Mouse (Mus musculus): ENCODE results near the gene Tmem30a. TPM values are rescaled to one million over a fixed set of nuclear protein-coding genes. Genes with fewer than 3 reads are reported as not detected.

Gene Tmem30a
- total RNA-seq, 2 experiments from 2014 or later, result 57.2 to 63.7 TPM

- no peak for ATAC-seq (replicated peaks; ENCODE audit: low FRiP score, poor library complexity, severe bottlenecking)
Measured at GRCm38 (mm10) chr9:79796461-79797135, 3.3 kb upstream of the Tmem30a start.

- ATAC-seq (replicated peaks; ENCODE audit: low FRiP score, poor library complexity, severe bottlenecking), result no peak
Measured at GRCm38 (mm10) chr9:79795076-79795475, 1.8 kb upstream of the Tmem30a start.

GRCm38 (mm10) chr9:79785794-79786085 is 7.6 kb downstream of the Tmem30a start:
- ATAC-seq (replicated peaks; ENCODE audit: low FRiP score, poor library complexity, severe bottlenecking), result no peak

- ATAC-seq (replicated peaks; ENCODE audit: low FRiP score, poor library complexity, severe bottlenecking), result no peak
Measured at GRCm38 (mm10) chr9:79784934-79785793, 8.1 kb downstream of the Tmem30a start.

DNA sequence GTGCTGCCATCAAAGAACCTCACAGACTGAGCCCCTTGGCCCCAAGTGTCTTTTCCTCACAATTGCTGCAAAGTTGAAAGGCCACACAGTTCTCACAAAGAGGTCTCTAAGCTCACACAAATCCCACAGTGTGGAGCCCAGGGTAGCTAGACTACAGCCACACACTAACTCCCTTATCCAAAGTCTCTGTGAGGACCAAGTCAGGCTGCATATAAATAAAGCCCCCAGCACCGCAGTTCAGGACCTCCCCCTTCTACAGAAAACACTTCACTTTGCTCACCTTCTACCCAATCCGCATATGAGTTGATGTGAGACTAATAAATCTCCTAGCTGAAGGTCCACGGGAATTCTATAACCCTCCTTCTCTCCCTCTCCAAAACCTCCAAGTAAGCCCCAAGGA is 8.9 kb downstream of the Tmem30a start:
- no peak for ATAC-seq (replicated peaks; ENCODE audit: low FRiP score, poor library complexity, severe bottlenecking)

DNA sequence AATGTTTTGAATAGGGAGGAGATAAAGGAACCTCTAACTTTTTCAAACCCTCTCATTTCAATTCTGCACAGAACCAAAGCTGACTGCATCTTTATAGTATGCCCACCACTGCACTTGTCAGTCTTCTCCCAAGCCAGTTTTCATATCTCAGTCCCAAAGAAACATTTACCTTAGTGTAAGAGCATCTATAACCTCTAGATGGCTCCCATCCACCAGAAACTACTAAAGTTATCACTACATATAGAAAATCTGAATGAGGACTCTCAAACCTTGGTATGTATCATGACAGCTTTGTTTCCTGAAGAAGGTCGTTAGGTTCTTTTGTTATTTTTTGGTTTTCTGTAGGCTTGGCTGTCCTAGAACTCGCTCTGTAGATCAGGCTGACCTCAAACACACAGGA is 14.0 kb downstream of the Tmem30a start:
- ATAC-seq (replicated peaks; ENCODE audit: low FRiP score, poor library complexity, severe bottlenecking), result no peak

- no peak for ATAC-seq (replicated peaks; ENCODE audit: low FRiP score, poor library complexity, severe bottlenecking)
Measured at GRCm38 (mm10) chr9:79766991-79767545, 26.2 kb downstream of the Tmem30a start.

DNA sequence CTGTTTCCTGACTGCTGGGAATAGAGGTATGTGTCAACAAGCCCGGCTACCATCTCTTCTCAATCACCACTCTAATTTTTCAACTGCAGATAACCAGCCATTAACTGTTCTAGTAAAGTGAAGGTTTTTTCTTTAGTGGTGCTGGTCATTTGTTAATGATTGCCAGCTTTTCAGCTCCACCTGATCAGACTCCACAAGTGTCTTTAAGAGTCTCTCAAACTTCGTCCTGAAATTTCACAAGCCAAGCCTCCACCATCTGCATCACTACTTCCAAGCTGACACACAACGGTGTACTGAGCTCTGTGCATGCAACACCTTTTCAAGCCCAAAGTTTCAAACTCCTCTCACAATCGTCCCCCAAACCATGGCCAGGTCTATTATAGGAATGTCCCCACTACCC is 28.0 kb downstream of the Tmem30a start:
- ATAC-seq (replicated peaks; ENCODE audit: low FRiP score, poor library complexity, severe bottlenecking), result no peak

DNA sequence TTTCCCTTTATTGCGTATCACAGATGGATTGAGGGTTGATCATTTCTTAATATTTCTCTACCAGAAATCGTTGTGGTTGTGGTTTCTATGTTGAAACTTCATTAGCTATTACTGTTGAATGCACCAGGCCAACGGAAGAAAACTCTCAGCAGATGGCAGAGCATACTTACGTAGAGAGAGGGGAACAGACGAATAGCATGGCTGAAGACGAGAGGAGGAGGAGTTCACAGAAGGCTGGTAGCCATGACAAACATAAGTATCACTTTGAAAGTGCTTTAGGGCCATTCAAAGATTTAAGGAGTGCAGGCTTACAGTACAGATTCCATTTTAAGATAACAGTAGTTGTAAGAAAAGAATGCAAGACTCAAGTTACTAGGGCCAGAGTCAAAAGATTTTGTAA is 30.8 kb downstream of the Tmem30a start:
- no peak for ATAC-seq (replicated peaks; ENCODE audit: low FRiP score, poor library complexity, severe bottlenecking)

GRCm38 (mm10) chr9:79760076-79760475 is 33.2 kb downstream of the Tmem30a start:
- peak; percentile 46 for ATAC-seq (replicated peaks; ENCODE audit: low FRiP score, poor library complexity, severe bottlenecking)

GRCm38 (mm10) chr9:79759385-79760005 is 33.8 kb downstream of the Tmem30a start, which contains the start of gene Cox7a2:
Gene Cox7a2, minus strand, starts transcription at chr9:79759878.
- ATAC-seq (replicated peaks; ENCODE audit: low FRiP score, poor library complexity, severe bottlenecking), result peak; percentile 99

DNA sequence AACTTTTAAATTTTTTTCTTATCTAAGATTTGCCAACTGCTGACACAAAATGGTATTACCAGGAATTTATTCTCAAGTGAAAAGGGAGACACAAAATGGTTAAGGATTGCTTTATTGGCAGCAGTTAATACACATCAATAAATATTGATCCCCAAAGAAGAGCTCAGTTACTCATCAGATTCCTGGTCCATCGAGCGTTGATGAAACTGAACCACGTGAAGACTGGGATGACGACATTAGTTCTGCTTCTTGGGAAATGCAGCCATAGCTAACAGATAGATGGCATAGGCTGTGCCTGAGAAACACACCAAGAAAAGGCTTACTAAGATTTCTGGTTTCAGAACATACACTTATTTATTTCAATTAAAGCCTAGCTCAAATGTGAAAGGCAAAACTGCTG is 38.0 kb downstream of the Tmem30a start:
- ATAC-seq (replicated peaks; ENCODE audit: low FRiP score, poor library complexity, severe bottlenecking), result no peak

GRCm38 (mm10) chr9:79751846-79752245 is 41.5 kb downstream of the Tmem30a start:
- ATAC-seq (replicated peaks; ENCODE audit: low FRiP score, poor library complexity, severe bottlenecking), result no peak

GRCm38 (mm10) chr9:79750709-79751108 is 42.6 kb downstream of the Tmem30a start:
- ATAC-seq (replicated peaks; ENCODE audit: low FRiP score, poor library complexity, severe bottlenecking), result no peak

- no peak for ATAC-seq (replicated peaks; ENCODE audit: low FRiP score, poor library complexity, severe bottlenecking)
Measured at GRCm38 (mm10) chr9:79745036-79745435, 48.3 kb downstream of the Tmem30a start.

- no peak for ATAC-seq (replicated peaks; ENCODE audit: low FRiP score, poor library complexity, severe bottlenecking)
Measured at GRCm38 (mm10) chr9:79735608-79736007, 57.7 kb downstream of the Tmem30a start.

GRCm38 (mm10) chr9:79730301-79730700 is 63.0 kb downstream of the Tmem30a start:
- ATAC-seq (replicated peaks; ENCODE audit: low FRiP score, poor library complexity, severe bottlenecking), result no peak

DNA sequence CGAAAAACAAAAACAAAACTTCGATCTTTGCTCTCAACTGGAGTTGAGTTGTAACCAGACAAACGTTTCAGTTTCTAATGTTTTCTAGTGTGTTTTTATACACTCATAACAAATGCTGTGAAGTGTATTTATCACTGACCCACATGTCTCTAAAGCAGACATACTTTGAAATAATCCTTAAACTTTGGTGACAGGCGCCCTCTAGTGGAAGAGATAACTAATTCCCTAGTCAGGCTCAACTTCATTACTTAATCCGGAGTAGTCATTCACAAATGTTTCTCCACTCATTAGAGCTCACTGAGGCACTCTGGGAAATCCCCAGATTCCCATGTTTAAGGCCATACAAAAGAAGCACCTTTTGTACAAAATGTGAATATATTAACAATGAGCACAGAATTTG is 70.2 kb downstream of the Tmem30a start:
- no peak for ATAC-seq (replicated peaks; ENCODE audit: low FRiP score, poor library complexity, severe bottlenecking)

GRCm38 (mm10) chr9:79721056-79721455 is 72.3 kb downstream of the Tmem30a start:
- ATAC-seq (replicated peaks; ENCODE audit: low FRiP score, poor library complexity, severe bottlenecking), result no peak

GRCm38 (mm10) chr9:79720143-79720542 is 73.2 kb downstream of the Tmem30a start:
- no peak for ATAC-seq (replicated peaks; ENCODE audit: low FRiP score, poor library complexity, severe bottlenecking)

GRCm38 (mm10) chr9:79719451-79719850 is 73.9 kb downstream of the Tmem30a start:
- no peak for ATAC-seq (replicated peaks; ENCODE audit: low FRiP score, poor library complexity, severe bottlenecking)
